Mouse (Mus musculus): Measurements from ENCODE around the gene Mbnl2.

GRCm38 (mm10) chr14:120324883-120325480, 49.5 kb downstream of the Mbnl2 start:
- TF ChIP-seq CTCF (IDR thresholded peaks at IDR 0.05; ENCODE audit: extremely low read depth, insufficient read depth, insufficient read length, insufficient replicate concordance) (no peak), POLR2A (IDR thresholded peaks at IDR 0.05; ENCODE audit: low read depth, low read length) (no peak)
